Mouse (Mus musculus) C2C12 (cell line): ENCODE data around the gene Palld.

Experiments
- CTCF ChIP-seq: IDR thresholded peaks from one replicate; pipeline ENCODE4 v1.5.1; 2011; ENCODE audit not compliant: control insufficient read depth, insufficient read depth, insufficient read length
- FOSL1 ChIP-seq: IDR thresholded peaks from one replicate; pipeline ENCODE4 v1.8.0; 2011; ENCODE audit warnings: mild to moderate bottlenecking, low read length; ENCODE audit not compliant: poor library complexity, insufficient read depth, severe bottlenecking
- MAX ChIP-seq: IDR thresholded peaks from one replicate; pipeline ENCODE4 v1.6.1; 2011; ENCODE audit warnings: mild to moderate bottlenecking, control low read depth
- MYOD1 ChIP-seq: IDR thresholded peaks from one replicate; pipeline ENCODE4 v1.6.1; 2011; ENCODE audit warnings: low read depth; ENCODE audit not compliant: control insufficient read depth, insufficient read length

GRCm38 (mm10) chr8:61634811-61635210, 267.7 kb downstream of the Palld start:
- TF ChIP-seq CTCF (no peak), MYOD1 (no peak), MAX (no peak), FOSL1 (no peak)
